In genomic region chr14:50061590-50061954, GRCm38 (mm10) we compare ENCODE assay signal across 8 mouse cellular contexts. TPM values are rescaled to one million over a fixed set of nuclear protein-coding genes. Genes with fewer than 3 reads are reported as not detected.
DNase-seq lines count a peak whose midpoint lies in the region; ATAC-seq lines count a peak whose summit lies in the region.

No protein-coding gene starts in this region.

- peak overlapping the region; percentile 92 for H3K4me2 ChIP-seq in heart, embryonic 14.5 days (ENCODE audit: low read length)
- peak overlapping the region; percentile 81 for H3K4me2 ChIP-seq in intestine, embryonic 16.5 days (ENCODE audit: low read depth, low read length)
- peak overlapping the region; percentile 92 for H3K4me2 ChIP-seq in midbrain, embryonic 15.5 days

- peaks cover 0 to 3% of the 10 kb centered on the region in 2 experiments; a peak in 2 of 4 replicates for H3K4me1 ChIP-seq in heart, embryonic 14.5 days (ENCODE audit: control insufficient read depth in 2 of 2, insufficient read depth in 2 of 2, low read length in 2 of 2)
- no peaks in the 10 kb centered on the region for H3K4me1 ChIP-seq in intestine, embryonic 16.5 days (ENCODE audit: control insufficient read depth, insufficient read depth, low read length)
- H3K4me1 ChIP-seq in midbrain, embryonic 15.5 days: peaks cover 9% of the 10 kb centered on the region; the same call in 1 of the 2 replicates

- no peaks in the 10 kb centered on the region for H3K36me3 ChIP-seq in heart, embryonic 14.5 days (ENCODE audit: control insufficient read depth, insufficient read depth, low read length)
- no peaks in the 10 kb centered on the region for H3K36me3 ChIP-seq in intestine, embryonic 16.5 days (ENCODE audit: control insufficient read depth, insufficient read depth, low read length)
- H3K36me3 ChIP-seq in midbrain, embryonic 15.5 days (replicated peaks): no peaks in the 10 kb centered on the region

- under 1% methylated on average over 13 of the region's 13 CpGs for WGBS in heart, embryonic 14.5 days
- WGBS in intestine, embryonic 16.5 days: 0% methylated on average over 13 of the region's 13 CpGs
- 0% methylated on average over 13 of the region's 13 CpGs for WGBS in midbrain, embryonic 15.5 days

- peak overlapping the region; percentile 77 for H3K9ac ChIP-seq in heart, embryonic 14.5 days (ENCODE audit: low read length)
- peak overlapping the region; percentile 72 for H3K9ac ChIP-seq in intestine, embryonic 16.5 days (ENCODE audit: low read depth, low read length)
- H3K9ac ChIP-seq in midbrain, embryonic 15.5 days: peak overlapping the region; percentile 76

- peak overlapping the region; percentile 63 to 88 for H3K27ac ChIP-seq in heart, embryonic 14.5 days (replicated peaks in 1 of 2; ENCODE audit: control insufficient read depth in 1 of 2, insufficient read depth in 1 of 2, low read depth in 2 of 2, low read length in 2 of 2)
- H3K27ac ChIP-seq in intestine, embryonic 16.5 days (ENCODE audit: low read length): peak overlapping the region; percentile 86
- H3K27ac ChIP-seq in midbrain, embryonic 15.5 days: peak overlapping the region; percentile 82

- no peaks in the 10 kb centered on the region for H3K9me3 ChIP-seq in heart, embryonic 14.5 days (ENCODE audit: control insufficient read depth, low read length)
- H3K9me3 ChIP-seq in intestine, embryonic 16.5 days (ENCODE audit: control insufficient read depth, low read length): no peaks in the 10 kb centered on the region
- no peaks in the 10 kb centered on the region for H3K9me3 ChIP-seq in midbrain, embryonic 15.5 days

- H3K4me3 ChIP-seq in heart, embryonic 14.5 days (ENCODE audit: control insufficient read depth in 1 of 2, insufficient read depth in 1 of 2, low read depth in 1 of 2, low read length in 2 of 2): peak overlapping the region; percentile 76 to 80
- H3K4me3 ChIP-seq in intestine, embryonic 16.5 days (ENCODE audit: low read length): peak overlapping the region; percentile 67
- H3K4me3 ChIP-seq in midbrain, embryonic 15.5 days: peak overlapping the region; percentile 97

- H3K27me3 ChIP-seq in heart, embryonic 14.5 days (ENCODE audit: control insufficient read depth, insufficient read depth, low read length): no peaks in the 10 kb centered on the region
- no peaks in the 10 kb centered on the region for H3K27me3 ChIP-seq in intestine, embryonic 16.5 days (replicated peaks; ENCODE audit: control insufficient read depth, insufficient read depth, low read length)
- H3K27me3 ChIP-seq in midbrain, embryonic 15.5 days (replicated peaks): no peaks in the 10 kb centered on the region

- DNase-seq in heart, adult 11 months: no peak
- peak; percentile 4 for DNase-seq in thymus, postnatal 36 days
- DNase-seq in thymus, postnatal 25 days: no peak
- DNase-seq in retina, embryonic 14.5 days (ENCODE audit: low spot score): no peak
- no peak for DNase-seq in cerebellum, postnatal 4 days (ENCODE audit: low spot score in 2 of 2)

- ATAC-seq in heart, embryonic 14.5 days (ENCODE audit: insufficient number of reproducible peaks, insufficient read depth, low FRiP score, low read depth): no peak
- ATAC-seq in intestine, embryonic 16.5 days: peak; percentile 5; the same call in 1 of the 2 replicates
- peak; percentile 38 for ATAC-seq in midbrain, embryonic 15.5 days (replicated peaks)

RNA-seq across cellular contexts. Expression of gene Olfr725, which starts 21.4 kb away (rescaled TPM):
- polyA plus RNA-seq in heart, embryonic 14.5 days (2014; fragmentation: Nextera tagmentation; extraction: Ambion mirVana): not detected in 2 replicates
- polyA plus RNA-seq in intestine, embryonic 16.5 days (2015; fragmentation: Nextera tagmentation; extraction: Ambion mirVana): not detected in 2 replicates
- polyA plus RNA-seq in midbrain, embryonic 15.5 days (2015; fragmentation: Nextera tagmentation; extraction: Ambion mirVana): not detected in 2 replicates

RNA-seq across cellular contexts. Expression of gene Olfr726, which starts 29.2 kb away (rescaled TPM):
- polyA plus RNA-seq in heart, embryonic 14.5 days (2014; fragmentation: Nextera tagmentation; extraction: Ambion mirVana): not detected in 2 replicates
- not detected in 2 replicates for polyA plus RNA-seq in intestine, embryonic 16.5 days (2015; fragmentation: Nextera tagmentation; extraction: Ambion mirVana)
- not detected in 2 replicates for polyA plus RNA-seq in midbrain, embryonic 15.5 days (2015; fragmentation: Nextera tagmentation; extraction: Ambion mirVana)

Comparison
In these comparisons a context has a peak if more than half of its experiments do, and no peak if none do; other contexts are left out.
1. DNase-seq: peak in thymus, postnatal 36 days (2 of 2); none in heart, adult 11 months (single experiment), thymus, postnatal 25 days (single experiment), retina, embryonic 14.5 days (single experiment) and cerebellum, postnatal 4 days (0 of 2).
2. Peak in every context shown above with its lines, with median percentiles within 50 percentile points of each other: H3K27ac ChIP-seq, H3K4me2 ChIP-seq, H3K4me3 ChIP-seq and H3K9ac ChIP-seq.